Mouse (Mus musculus) small intestine, adult 2 months (tissue): ENCODE measurements around the gene Lmbr1l. TPM values are rescaled to one million over a fixed set of nuclear protein-coding genes. Genes with fewer than 3 reads are reported as not detected.

Experiments
- H3K27ac ChIP-seq: fragments of 200-500 bp; 2 replicates; pipeline ENCODE4 v1.5.1; 2012; ENCODE audit warnings: low read depth, low read length, control low read depth, inconsistent platforms; ENCODE audit not compliant: insufficient read depth
- H3K27me3 ChIP-seq: fragments of 200-500 bp; 2 replicates; pipeline ENCODE4 v1.6.1; 2012; ENCODE audit warnings: mild to moderate bottlenecking, moderate library complexity, low read length, inconsistent platforms; ENCODE audit not compliant: control insufficient read depth, insufficient read depth
- H3K36me3 ChIP-seq: fragments of 200-500 bp; 2 replicates; pipeline ENCODE4 v1.6.1; 2012; ENCODE audit warnings: mild to moderate bottlenecking, low read length, control low read depth, inconsistent platforms; ENCODE audit not compliant: control insufficient read depth, insufficient read depth
- H3K4me1 ChIP-seq: fragments of 200-500 bp; 2 replicates; pipeline ENCODE4 v1.6.1; 2012; ENCODE audit warnings: low read length, inconsistent platforms, mixed read lengths; ENCODE audit not compliant: control insufficient read depth, insufficient read depth, insufficient read length
- H3K4me3 ChIP-seq: fragments of 200-500 bp; 2 replicates; pipeline ENCODE4 v1.5.1; 2012; ENCODE audit warnings: low read depth, mild to moderate bottlenecking, control low read depth, inconsistent platforms, low read length, moderate library complexity
- CTCF ChIP-seq: fragments of 200-500 bp; IDR thresholded peaks from 2 replicates; pipeline ENCODE4 v1.5.1; 2012; ENCODE audit warnings: low read depth, mild to moderate bottlenecking, control low read depth, inconsistent platforms, low read length, moderate library complexity, mixed read lengths; ENCODE audit not compliant: insufficient replicate concordance, insufficient read length; ENCODE audit errors: extremely low read depth
- POLR2A ChIP-seq: fragments of 200-500 bp; IDR thresholded peaks from 2 replicates; pipeline ENCODE4 v1.6.1; 2012; ENCODE audit warnings: low read depth, mild to moderate bottlenecking, control low read depth, inconsistent platforms, low read length, moderate library complexity
- WGBS: fragments of 180-500 bp; shearing (Covaris S2); methylation state at CpG from one replicate; pipeline ENCODE4 v1.1.7; 2018; 5-methylcytosine and 5-hydroxymethylcytosine counted together
- polyA plus RNA-seq: library from polyadenylated mRNA; depleted of rRNA; stranded (reverse); fragments of >200 nt; gene quantifications from 2 replicates; pipeline ENCODE4 v1.2.3, GENCODE M21; 2012; rRNA removed

Gene Lmbr1l
- polyA plus RNA-seq, 1 experiment: 395 TPM

DNA sequence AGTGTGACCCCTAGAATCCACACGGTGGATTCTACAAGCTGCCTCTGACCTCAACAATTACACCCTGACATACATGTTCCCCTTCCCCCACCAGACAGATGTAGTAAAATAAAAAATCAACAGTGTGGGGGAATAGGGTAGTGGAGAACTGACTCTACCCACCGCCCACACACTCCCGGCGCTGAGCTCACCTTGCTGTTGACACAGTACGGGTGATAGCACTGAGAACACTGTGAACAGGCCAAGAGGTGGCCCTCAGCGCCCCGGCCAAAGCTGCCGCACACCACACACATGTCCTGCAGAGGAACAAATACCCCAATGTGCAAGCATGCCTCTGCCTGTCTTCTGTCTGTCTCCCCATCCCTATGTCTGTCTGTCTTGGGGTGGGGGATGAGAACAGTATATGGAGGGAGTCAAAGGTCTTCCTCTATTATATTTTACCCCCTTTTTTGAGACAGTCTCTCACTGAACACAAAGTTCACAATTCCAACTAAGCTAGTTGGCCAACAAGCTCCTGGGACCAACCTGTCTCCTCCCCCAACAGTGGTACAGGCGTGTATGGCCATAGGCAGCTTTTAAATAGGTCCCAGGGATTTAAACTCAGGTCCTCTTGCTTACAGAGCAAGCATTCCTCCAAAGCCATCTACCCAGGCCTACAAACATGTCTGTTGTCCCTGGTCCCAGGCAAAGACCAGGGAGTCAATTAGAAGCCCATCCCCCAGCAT is 58.5 kb downstream of the Lmbr1l start:
- H3K36me3 ChIP-seq: peaks cover 95% of the 10 kb centered on the region

DNA sequence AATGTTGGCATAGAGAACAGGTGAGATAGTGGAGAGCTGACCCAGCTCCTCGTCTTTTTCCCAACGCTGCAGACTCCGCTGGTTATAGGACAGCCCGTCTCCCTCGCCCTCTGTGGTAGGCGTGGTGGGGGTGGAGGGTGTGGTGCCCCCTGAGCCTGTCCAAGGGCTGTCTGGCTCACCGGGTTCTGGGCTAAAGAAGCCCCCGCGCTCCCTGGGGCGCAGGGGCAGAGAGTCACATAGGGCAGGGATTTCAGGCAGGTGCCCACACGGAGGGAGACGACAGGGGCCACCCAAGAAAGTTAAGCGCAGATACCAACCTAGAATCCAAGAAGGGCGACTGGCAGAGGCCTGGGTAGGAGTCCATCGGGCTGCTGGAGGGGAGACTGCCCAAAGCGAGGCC is 63.8 kb downstream of the Lmbr1l start:
- Histone ChIP-seq H3K27me3 (no peaks in the 10 kb centered on the region), H3K27ac (no peak overlapping the region), H3K36me3 (peaks cover 95% of the 10 kb centered on the region), H3K4me1 (no peaks in the 10 kb centered on the region), H3K4me3 (no peak overlapping the region)
- TF ChIP-seq CTCF (no peak), POLR2A (no peak)
- WGBS: 81% methylated on average over 16 of the region's 16 CpGs

More for the DNA sequence above, 58.5 kb downstream of the Lmbr1l start:
- H3K4me3 ChIP-seq: no peak overlapping the region
- WGBS: 79% methylated on average over 9 of the region's 9 CpGs
- no peaks in the 10 kb centered on the region for H3K27me3 ChIP-seq
- TF ChIP-seq POLR2A (no peak), CTCF (no peak)
- no peak overlapping the region for H3K27ac ChIP-seq
- no peaks in the 10 kb centered on the region for H3K4me1 ChIP-seq

Other genes with a start within 250 kb of the Lmbr1l start
- gene Rnd1, start 240.8 kb downstream of the Lmbr1l start, polyA plus RNA-seq: 1.6 and 2.2 TPM in 2 replicates
- gene Ccdc65, start 210.0 kb downstream of the Lmbr1l start, polyA plus RNA-seq: 0.09 TPM in 1 of 2 replicates, not detected in the other
- 14.7 and 70.5 TPM in 2 replicates for gene Fkbp11, start 190.0 kb downstream of the Lmbr1l start, polyA plus RNA-seq
- gene Arf3, start 155.0 kb downstream of the Lmbr1l start, polyA plus RNA-seq: 43.3 and 104 TPM in 2 replicates
- gene Wnt10b, start 140.1 kb downstream of the Lmbr1l start, polyA plus RNA-seq: 0.17 and 0.18 TPM in 2 replicates
- 0.06 TPM in 1 of 2 replicates, not detected in the other for gene Wnt1, start 128.4 kb downstream of the Lmbr1l start, polyA plus RNA-seq
- not detected in 2 replicates for gene Ddn, start 108.7 kb downstream of the Lmbr1l start, polyA plus RNA-seq
- gene Prkag1, start 86.7 kb downstream of the Lmbr1l start, polyA plus RNA-seq: 34.0 and 65.7 TPM in 2 replicates
- gene Kmt2d, start 47.0 kb downstream of the Lmbr1l start, polyA plus RNA-seq: 19.4 and 36.2 TPM in 2 replicates
- 5.3 and 24.1 TPM in 2 replicates for gene Rhebl1, start 23.7 kb downstream of the Lmbr1l start, polyA plus RNA-seq
- gene Dhh, start 19.7 kb downstream of the Lmbr1l start, polyA plus RNA-seq: 0.33 and 0.55 TPM in 2 replicates
- gene Tuba1b, start 16.3 kb upstream of the Lmbr1l start, polyA plus RNA-seq: 455 and 523 TPM in 2 replicates
- 1.2 and 23.9 TPM in 2 replicates for gene Gm49450, start 35.3 kb upstream of the Lmbr1l start, polyA plus RNA-seq
- 99.6 and 116 TPM in 2 replicates for gene Tuba1a, start 35.5 kb upstream of the Lmbr1l start, polyA plus RNA-seq
- 252 and 382 TPM in 2 replicates for gene Tuba1c, start 111.7 kb upstream of the Lmbr1l start, polyA plus RNA-seq
- gene Prph, start 136.9 kb upstream of the Lmbr1l start, polyA plus RNA-seq: 4.6 and 4.8 TPM in 2 replicates
- 5.3 and 9.0 TPM in 2 replicates for gene Troap, start 156.3 kb upstream of the Lmbr1l start, polyA plus RNA-seq
- not detected in 2 replicates for gene C1ql4, start 169.6 kb upstream of the Lmbr1l start, polyA plus RNA-seq
- 24.6 and 43.2 TPM in 2 replicates for gene Dnajc22, start 174.9 kb upstream of the Lmbr1l start, polyA plus RNA-seq
- gene Spats2, start 207.7 kb upstream of the Lmbr1l start, polyA plus RNA-seq: 1.6 and 3.9 TPM in 2 replicates